Mouse (Mus musculus) left cerebral cortex, adult 8-10 months (tissue): ENCODE measurements around the gene Notch2. TPM values are rescaled to one million over a fixed set of nuclear protein-coding genes. Genes with fewer than 3 reads are reported as not detected.

ENCODE experiments used
- DNase-seq, 2 experiments: peaks; one replicate each; pipeline ENCODE4 v3.0.0; 2022; ENCODE audit warnings: low spot score in 2 of 2
- total RNA-seq, 4 experiments: library from RNA; stranded (reverse); gene quantifications; 2 replicates each; pipeline ENCODE4 v1.2.4; 2022

Notch2 gene
- total RNA-seq, 4 experiments from 2014 or later: 16.3 to 17.9 (median 17.1) TPM

DNA sequence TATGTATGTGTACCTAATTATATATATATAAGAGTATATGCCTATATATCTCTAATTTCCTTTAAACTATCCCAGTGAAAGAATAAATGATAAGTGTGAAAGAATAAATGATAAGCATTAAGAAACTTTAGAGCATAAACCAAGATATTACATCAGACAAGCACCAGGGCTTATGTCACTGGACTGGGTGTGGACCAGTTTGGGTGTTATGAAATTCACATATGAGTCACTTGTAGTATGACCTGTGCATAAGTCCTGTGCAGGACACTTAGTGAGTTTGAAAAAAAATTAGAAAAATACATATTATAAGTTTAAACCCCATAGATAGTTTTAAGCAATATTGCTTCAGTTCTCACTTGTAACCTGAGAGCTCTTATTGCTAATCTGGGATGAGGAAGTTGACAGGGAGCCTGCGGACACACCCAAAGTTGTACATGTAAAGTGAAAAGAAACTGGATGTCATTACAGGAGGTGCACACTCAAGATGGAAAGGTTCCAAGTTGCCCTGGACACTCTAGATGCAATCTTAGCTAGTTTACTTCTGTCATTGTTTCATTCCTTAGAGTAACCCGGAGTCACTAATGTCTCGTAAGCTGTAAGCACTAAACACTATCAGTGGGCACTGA is 19.3 kb upstream of the Notch2 start:
- no peak for DNase-seq

- DNase-seq: no peak
Measured at GRCm38 (mm10) chr3:97994818-97995217, 18.5 kb upstream of the Notch2 start.

GRCm38 (mm10) chr3:97998349-97998748 is 15.0 kb upstream of the Notch2 start:
- peak in 1 of 2 experiments; percentile 13 for DNase-seq

- DNase-seq: no peak
Measured at GRCm38 (mm10) chr3:98003558-98003957, 9.8 kb upstream of the Notch2 start.

GRCm38 (mm10) chr3:98004231-98004630 is 9.1 kb upstream of the Notch2 start:
- no peak for DNase-seq

DNA sequence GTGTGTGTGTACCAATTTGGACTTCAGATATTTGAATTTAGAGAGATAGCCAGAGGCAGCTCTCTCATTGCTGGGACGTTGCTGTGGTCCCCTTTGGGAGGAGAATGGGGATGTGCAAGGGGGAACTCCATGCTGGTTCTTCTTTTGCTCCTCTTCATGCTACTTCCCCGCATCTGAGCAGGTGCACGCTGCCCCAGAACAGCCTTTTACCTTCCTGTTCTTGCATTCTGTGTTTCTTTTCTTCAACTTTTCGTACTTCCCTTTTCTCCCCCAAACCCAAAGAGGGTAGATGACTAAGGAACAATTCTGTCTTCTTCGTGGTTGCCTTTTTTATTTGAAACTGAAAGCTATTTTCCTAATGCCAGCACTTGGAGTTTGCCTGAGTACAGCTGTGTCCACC is 8.0 kb upstream of the Notch2 start:
- no peak for DNase-seq

GRCm38 (mm10) chr3:98006046-98006691 is 7.2 kb upstream of the Notch2 start:
- DNase-seq: no peak

GRCm38 (mm10) chr3:98006973-98007372 is 6.4 kb upstream of the Notch2 start:
- DNase-seq: no peak

- no peak for DNase-seq
Measured at GRCm38 (mm10) chr3:98008143-98008542, 5.2 kb upstream of the Notch2 start.

GRCm38 (mm10) chr3:98009190-98009840 is 4.0 kb upstream of the Notch2 start:
- DNase-seq: no peak

DNA sequence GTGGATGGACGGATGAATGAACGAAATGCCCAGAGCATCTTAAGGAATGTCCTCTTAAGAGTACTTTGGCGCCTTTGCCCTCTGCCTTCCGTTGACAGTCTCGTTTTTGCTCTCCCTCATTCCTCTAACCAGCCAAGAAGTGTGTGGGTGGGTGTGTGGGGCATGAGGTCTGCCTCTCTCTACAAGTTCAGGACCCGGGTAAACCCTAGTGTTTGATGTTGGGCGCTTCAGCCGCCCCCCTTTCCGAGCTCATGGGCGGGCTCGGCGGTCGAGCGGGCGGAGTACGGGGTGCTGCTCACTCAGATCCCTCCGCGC is 284 bp upstream of the Notch2 start:
- no peak for DNase-seq

- DNase-seq: no peak
Measured at GRCm38 (mm10) chr3:98015205-98016171, 2.2 kb downstream of the Notch2 start.

GRCm38 (mm10) chr3:98016901-98017591 is 3.7 kb downstream of the Notch2 start:
- DNase-seq: no peak

DNA sequence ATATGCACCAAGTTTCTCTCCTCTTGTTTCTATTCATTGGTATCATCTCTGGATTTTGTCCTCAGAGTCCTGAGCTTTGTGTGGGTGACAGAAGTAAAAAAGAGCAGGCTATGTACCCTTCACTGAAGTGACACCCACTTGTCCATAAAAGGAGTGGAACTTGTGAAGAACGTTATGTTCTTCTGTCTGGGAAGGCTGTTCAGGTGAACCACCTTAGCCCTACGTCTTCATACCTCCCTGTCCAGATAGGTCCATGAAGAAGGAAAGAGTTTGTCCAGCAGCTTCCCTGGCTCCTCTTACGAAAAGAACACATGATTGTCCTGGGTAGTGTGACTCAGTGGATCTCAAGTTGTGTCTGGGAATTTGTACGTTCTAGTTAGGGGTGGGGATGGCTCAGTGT is 4.9 kb downstream of the Notch2 start:
- DNase-seq: no peak

DNA sequence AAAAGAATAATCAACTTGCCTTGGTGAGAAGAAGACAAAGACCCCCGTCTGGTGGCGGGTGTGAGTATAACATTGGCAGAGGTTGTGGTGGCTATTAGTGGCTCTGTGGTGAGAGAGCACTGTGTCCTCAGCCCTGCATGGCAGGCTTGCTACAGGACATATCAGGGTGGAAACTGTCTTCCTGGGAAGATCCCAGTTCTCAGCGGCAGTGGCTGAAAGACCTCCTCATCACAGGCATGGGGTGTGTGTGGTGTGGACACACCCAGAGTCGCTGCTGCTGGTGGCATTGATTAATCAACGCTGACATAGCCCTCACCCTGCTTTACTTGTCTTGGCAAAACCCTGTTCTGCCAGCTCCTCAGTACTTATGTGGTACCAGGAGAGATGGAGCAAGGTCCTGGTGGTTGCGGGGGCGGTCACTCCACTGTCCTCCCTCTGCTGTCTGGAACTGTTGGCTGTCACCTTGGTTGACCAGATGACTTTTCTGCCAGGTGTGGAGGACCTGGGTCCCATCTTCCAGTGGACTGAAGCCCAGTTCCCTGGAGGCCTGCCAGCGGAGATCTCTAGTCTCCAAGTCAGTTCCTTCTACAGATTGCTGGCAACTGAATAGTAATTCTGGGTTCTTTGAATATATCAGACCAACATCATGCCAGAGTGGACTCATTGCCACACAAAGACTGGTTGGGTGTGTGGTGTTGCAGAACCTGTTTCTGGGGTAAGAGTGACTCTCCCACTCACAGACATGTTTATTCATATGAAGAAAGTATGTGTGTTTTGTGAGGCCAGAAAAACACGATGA is 7.3 kb downstream of the Notch2 start:
- no peak for DNase-seq

GRCm38 (mm10) chr3:98024288-98024848 is 11.0 kb downstream of the Notch2 start:
- DNase-seq: no peak

DNA sequence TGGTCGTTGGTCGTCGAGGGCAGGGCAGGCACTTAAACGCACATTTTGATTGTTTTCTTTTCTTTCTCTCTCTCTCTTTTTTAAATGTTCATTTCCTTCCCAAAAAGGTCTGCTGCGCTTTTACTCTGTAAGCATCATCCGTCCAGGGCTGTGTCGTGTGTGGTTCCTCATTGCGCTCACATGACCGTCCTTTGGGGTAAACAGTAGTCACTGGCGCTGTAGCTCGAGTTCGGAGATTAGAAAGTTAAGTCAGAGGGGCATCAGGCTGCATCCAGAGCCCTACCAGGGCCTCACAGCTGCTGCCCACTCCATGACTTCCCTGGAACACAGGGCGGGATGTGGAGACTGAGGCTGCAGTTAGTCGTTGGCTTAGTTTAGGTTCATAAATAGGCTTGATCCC is 12.2 kb downstream of the Notch2 start:
- DNase-seq: no peak

DNA sequence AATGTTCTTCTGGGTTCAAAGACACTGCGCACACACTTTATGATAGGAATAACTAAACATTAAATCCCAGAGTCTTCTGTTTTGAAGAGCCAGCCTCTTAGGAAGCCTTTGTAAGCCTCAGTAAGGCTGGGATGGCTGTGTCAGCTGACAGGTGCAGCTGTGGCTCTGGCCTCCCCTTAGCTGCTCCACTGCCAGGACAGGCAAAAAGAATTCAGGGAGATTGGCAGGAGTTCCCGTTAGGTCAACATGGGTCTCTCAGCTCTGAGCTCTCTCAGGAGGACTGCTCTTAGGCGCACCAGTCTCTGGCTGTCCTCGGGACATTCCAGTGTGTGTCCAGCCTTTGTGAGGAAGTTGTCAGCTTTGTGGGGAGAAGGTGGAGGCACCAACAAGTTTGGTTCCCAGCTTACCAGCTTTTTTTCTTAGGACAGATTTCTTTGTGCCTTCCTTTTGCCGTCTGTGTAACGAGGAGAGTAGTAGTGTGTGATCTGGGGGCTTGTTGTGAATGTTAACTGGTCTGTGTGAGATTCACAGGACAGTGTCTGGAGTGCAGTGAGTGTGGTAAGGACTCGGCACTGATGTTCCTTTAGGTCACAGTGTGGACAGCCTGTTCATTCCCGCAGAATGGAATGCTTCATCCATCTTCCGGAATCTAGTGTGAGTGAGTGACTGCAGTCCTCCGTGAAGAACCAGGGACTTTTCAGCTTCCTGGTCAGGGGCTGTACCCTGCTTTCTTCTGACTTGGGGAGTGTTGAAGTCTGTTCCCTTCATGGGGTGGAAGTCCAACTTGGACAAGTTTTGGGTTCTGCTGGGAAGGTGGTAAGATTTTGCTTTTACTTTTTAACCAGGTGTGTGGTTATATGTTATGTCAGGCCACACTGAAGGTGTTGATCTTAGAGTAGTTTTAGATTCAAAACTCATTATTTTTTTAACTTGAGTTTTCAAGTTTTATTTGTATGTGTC is 12.9 kb downstream of the Notch2 start:
- no peak for DNase-seq

DNA sequence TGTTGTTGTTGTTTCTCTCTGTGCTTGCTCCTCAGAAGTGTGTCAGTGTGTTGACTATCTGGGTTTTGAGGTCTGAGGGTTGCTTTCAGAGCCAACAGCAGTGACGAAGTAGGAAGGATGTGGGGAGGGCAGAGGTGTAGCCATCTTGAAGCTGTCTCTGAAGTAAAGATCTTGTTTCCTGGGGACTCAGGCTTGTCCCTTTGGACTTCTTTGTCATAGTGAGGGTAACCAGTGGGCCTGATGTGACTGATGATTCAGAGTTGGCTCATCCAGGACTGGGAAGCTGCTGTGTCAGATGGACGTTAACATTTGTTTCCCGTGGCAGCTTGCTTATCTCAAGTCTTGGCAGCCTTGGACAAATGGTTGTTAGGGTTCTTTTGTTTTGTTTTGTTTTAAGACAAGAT is 14.0 kb downstream of the Notch2 start:
- no peak for DNase-seq
